Mouse (Mus musculus): ENCODE results near the gene Rgs9bp.

GRCm38 (mm10) chr7:35590731-35591191 lies 5.4 kb upstream of the Rgs9bp start:
- no peak for TF ChIP-seq GATA1 (IDR thresholded peaks at IDR 0.05; ENCODE audit: borderline replicate concordance, low read length)
- TF ChIP-seq FLI1 (IDR thresholded peaks at IDR 0.05; ENCODE audit: low read length): no peak
